ENCODE assay signal across 9 mouse cellular contexts in the genomic region with DNA sequence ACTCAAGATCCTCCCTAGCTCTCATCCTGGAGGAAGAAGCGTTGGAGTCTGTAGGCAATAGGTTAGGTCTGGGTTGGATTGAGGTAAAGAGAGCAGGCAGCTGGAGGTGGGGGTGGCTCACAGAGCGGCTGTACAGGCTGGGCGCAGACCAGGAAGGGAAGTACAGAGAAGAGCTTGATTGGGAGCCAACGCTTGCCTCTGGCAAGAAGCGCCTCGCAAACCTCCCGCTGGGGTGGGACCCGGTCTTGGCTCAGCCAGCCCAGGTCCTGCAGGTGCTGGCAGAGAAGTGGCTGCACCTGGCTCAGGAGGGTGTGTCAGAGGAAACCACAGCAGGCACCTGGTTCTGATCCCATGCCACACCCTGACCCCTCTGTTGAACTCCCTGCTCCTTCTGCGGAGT.
DNase-seq lines count a peak whose midpoint lies in the region; ATAC-seq lines count a peak whose summit lies in the region.
"Had no signal": no experiment of that assay in that cellular context is flagged by ENCODE, and none has a peak within 500 bp of the region (broad histone marks: within the 10 kb centered on the region; RNA-seq: fewer than 3 reads in every experiment).

No protein-coding gene starts in this region.

- H3K27ac ChIP-seq in kidney, embryonic 14.5 days (ENCODE audit: low read depth, low read length): peak overlapping the region; percentile 81
- H3K27ac ChIP-seq: neural tube, embryonic 13.5 days had no signal

- peak; percentile 4 for DNase-seq in A20 (ENCODE audit: low read depth, low spot score)
- peak; percentile 41 for DNase-seq in CD4-positive helper T cell, adult 2 months (ENCODE audit: low read depth, low spot score)
- peak; percentile 56 for DNase-seq in gonadal fat pad, adult 2 months (ENCODE audit: low read depth)
- peak; percentile 54 for DNase-seq in lung, postnatal 14 days
- peak; percentile 61 for DNase-seq in urinary bladder, adult 18-20 months (ENCODE audit: low spot score in 2 of 2)

- WGBS in kidney, embryonic 14.5 days: 49% methylated on average over 9 of the region's 9 CpGs

- H3K4me1 ChIP-seq in kidney, embryonic 14.5 days (ENCODE audit: control insufficient read depth, insufficient read depth, low read length): peaks cover 10% of the 10 kb centered on the region
- H3K4me1 ChIP-seq: neural tube, embryonic 13.5 days had no signal

- no peaks in the 10 kb centered on the region for H3K36me3 ChIP-seq in kidney, embryonic 14.5 days (ENCODE audit: control insufficient read depth, insufficient read depth, low read length)
- H3K36me3 ChIP-seq: neural tube, embryonic 13.5 days had no signal

- no peak overlapping the region for H3K4me2 ChIP-seq in kidney, embryonic 14.5 days (replicated peaks; ENCODE audit: low read depth, low read length)
- H3K4me2 ChIP-seq: neural tube, embryonic 13.5 days had no signal

- peak; percentile 26; the same call in 1 of the 2 replicates for ATAC-seq in kidney, embryonic 14.5 days (ENCODE audit: low FRiP score, low TSS enrichment)
- no peak; the same call in 1 of the 2 replicates for ATAC-seq in monocyte, adult 5-6 weeks (replicated peaks; ENCODE audit: insufficient number of reproducible peaks, low FRiP score, low TSS enrichment, poor library complexity, severe bottlenecking)

- H3K27me3 ChIP-seq in kidney, embryonic 14.5 days (ENCODE audit: control insufficient read depth, insufficient read depth, low read length): no peaks in the 10 kb centered on the region
- H3K27me3 ChIP-seq: neural tube, embryonic 13.5 days had no signal

- no peak overlapping the region for H3K9ac ChIP-seq in kidney, embryonic 14.5 days (ENCODE audit: low read depth, low read length)
- H3K9ac ChIP-seq: neural tube, embryonic 13.5 days had no signal

- H3K4me3 ChIP-seq in kidney, embryonic 14.5 days (ENCODE audit: low read length): no peak overlapping the region
- H3K4me3 ChIP-seq: erythroblast, embryonic 14.5 days; neural tube, embryonic 13.5 days had no signal

- no peaks in the 10 kb centered on the region for H3K9me3 ChIP-seq in kidney, embryonic 14.5 days (ENCODE audit: control insufficient read depth, low read length)
- H3K9me3 ChIP-seq: neural tube, embryonic 13.5 days had no signal

Comparison
In these comparisons a context has a peak if more than half of its experiments do, and no peak if none do; other contexts are left out.
1. DNase-seq: peak in every context shown above with its lines; median percentile 61 in urinary bladder, adult 18-20 months; 56 in gonadal fat pad, adult 2 months; 54 in lung, postnatal 14 days; 41 in CD4-positive helper T cell, adult 2 months; 4 in A20.